Mouse (Mus musculus) right cerebral cortex, postnatal 25 days (tissue): Measurements from ENCODE around the gene Esp22.
"Not testable (repeated sequence)": the region's sequence is repeated elsewhere in the genome, so short reads cannot be mapped to it uniquely, and the experiment has no call there.

ENCODE experiments used
- DNase-seq: peaks from one replicate; pipeline ENCODE4 v3.0.0; 2022

Esp22 gene

DNA sequence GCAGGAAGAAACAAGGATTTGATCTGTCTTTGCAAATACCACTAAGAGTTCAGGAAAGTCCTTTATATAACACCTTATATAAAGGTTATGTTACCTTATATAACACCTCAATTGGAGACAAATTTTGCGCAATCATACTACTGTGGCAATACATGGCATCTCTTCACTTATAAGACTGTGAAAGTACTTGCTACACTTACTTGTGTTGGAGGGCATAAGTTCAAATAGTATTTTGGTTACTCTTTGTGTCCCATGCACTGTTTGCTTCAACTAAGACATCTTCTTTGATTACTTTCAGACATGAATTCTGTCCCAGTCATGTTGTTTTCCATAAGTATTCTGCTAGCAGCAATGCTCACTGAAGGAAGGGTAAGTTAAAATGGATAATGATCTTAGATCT is at the start of gene Esp22:
Esp22 (plus strand) TSS at position 301 of the 400 bp plus-strand sequence.
- DNase-seq, result no peak

DNA sequence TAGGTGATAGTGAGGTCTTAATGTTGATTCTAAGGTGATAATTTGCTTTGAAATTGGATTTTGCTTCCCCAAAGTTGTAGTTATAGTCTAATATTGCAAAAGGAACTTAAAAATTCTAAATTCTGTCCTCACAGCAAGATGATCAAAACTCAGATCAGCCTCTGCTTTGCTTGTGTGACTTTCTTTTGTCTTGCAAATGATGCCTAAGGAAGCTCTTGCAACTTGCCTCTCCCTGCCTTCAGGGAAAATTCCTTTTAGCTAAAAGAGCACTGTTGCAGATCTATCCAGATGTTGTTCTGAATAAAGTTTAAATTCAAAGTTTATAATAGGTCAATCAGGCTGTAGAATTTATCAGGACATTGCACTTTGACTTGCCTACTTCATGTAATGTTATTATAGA is 31.5 kb upstream of the Esp22 start:
- DNase-seq, result no peak

DNA sequence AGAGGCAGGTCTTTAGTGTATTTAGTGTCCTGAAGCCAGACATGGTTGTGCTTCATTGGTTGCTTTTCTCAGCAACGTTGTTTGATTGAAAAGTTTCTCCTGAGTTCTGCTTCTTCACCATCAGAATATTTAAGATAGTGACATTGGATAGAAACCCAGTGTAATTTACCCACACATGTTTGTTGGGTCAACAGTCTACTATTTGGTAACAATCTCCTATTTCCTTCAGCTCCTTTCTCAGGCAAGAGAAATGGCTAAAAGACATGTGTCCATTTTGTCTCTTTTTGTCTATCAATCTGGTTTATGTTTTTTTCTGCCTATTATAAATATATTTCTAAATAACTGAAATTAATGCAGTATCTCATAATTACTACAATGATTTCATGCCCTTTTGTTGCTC is 18.2 kb upstream of the Esp22 start, which contains the start of gene Esp23:
Esp23 (minus strand) TSS at position 101 of the 400 bp plus-strand sequence.
- DNase-seq, result no peak

DNA sequence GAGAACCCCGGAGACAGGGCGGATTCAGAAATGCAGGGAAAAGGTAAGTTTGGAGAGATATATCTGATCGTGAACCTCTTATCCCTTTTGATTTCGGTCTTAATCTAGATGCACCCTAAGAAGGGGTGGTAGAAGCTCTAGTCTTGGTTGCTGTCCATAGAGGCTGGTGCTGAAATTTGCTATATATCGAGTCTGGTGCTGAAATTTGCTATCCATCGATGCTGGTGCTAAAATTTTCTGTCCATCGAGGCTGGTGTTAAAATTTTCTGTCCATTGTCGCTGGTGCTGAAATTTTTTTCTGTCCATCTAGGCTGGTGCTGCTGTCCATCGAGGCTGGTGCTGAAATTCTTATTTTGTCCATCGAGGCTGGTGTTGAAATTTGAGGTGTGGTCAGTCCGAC is 12.0 kb downstream of the Esp22 start:
- DNase-seq, result not testable (repeated sequence)

DNA sequence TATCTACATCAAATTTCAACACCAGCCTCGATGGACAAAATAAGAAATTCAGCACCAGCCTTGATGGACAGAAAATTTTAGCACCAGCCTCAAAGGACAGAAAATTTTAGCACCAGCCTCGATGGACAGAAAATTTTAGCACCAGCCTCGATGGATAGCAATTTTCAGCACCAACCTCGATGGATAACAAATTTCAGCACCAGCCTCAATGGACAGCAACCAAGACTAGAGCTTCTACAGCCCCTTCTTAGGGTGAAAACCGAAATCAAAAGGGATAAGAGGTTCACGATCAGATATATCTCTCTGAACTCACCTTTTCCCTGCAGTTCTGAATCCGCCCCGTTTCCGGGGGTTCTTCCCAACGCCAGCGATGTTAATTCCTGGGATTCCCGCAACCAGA is 34.0 kb downstream of the Esp22 start:
- not testable (repeated sequence) for DNase-seq
